Mouse (Mus musculus) CH12.LX (cell line): ENCODE data around the gene Bcl2l12.

Experiments used
- CTCF ChIP-seq, 2 experiments: IDR thresholded peaks in 1 of 2; conservative IDR thresholded peaks in 1 of 2; 2 replicates each; pipeline ENCODE4 v1.5.1; 2011 to 2012; ENCODE audit warnings: low read depth in 2 of 2, low read length in 2 of 2, improper control_type of control experiment in 1 of 2, inconsistent platforms in 1 of 2, mild to moderate bottlenecking in 1 of 2, moderate library complexity in 1 of 2
- ELF1 ChIP-seq: IDR thresholded peaks from 2 replicates; pipeline ENCODE4 v1.6.1; 2014; ENCODE audit warnings: low read depth, mild to moderate bottlenecking, inconsistent platforms, low read length, improper control_type of control experiment
- EP300 ChIP-seq: IDR thresholded peaks from 2 replicates; pipeline ENCODE4 v1.6.1; 2011; ENCODE audit warnings: low read length, improper control_type of control experiment
- POLR2A ChIP-seq: IDR thresholded peaks from 2 replicates; pipeline ENCODE4 v1.6.1; 2011; ENCODE audit warnings: low read depth, mild to moderate bottlenecking, improper control_type of control experiment, low read length

DNA sequence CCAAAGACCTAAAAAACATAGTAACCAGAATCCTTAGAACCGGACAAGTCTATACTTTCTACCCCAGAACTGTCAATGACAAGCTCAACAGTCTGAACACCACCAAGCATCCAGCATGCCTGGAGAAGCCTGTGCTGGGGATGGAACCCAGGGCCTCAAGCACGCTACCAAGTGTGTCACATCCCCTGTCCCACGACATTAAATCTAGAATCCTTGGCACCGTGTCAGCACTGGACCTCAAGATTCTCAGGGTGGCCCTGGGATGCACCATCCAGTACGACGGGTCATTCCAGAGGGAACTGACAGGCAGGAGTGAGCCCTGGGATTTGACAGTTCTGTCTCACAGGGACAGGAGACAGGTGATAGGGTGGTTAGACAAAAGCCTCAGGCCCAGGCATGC, 31.5 kb upstream of the Bcl2l12 start:
- TF ChIP-seq EP300, result no peak
- TF ChIP-seq POLR2A, result no peak
- no peak for TF ChIP-seq ELF1
- TF ChIP-seq CTCF (conservative IDR thresholded peaks at IDR 0.05 in 1 of 2, IDR thresholded peaks at IDR 0.05 in 1 of 2; ENCODE audit: low read depth in 2 of 2, low read length in 2 of 2), result no peak
